Mouse (Mus musculus): ENCODE data around the gene Pih1h3b.

The Pih1h3b gene

DNA sequence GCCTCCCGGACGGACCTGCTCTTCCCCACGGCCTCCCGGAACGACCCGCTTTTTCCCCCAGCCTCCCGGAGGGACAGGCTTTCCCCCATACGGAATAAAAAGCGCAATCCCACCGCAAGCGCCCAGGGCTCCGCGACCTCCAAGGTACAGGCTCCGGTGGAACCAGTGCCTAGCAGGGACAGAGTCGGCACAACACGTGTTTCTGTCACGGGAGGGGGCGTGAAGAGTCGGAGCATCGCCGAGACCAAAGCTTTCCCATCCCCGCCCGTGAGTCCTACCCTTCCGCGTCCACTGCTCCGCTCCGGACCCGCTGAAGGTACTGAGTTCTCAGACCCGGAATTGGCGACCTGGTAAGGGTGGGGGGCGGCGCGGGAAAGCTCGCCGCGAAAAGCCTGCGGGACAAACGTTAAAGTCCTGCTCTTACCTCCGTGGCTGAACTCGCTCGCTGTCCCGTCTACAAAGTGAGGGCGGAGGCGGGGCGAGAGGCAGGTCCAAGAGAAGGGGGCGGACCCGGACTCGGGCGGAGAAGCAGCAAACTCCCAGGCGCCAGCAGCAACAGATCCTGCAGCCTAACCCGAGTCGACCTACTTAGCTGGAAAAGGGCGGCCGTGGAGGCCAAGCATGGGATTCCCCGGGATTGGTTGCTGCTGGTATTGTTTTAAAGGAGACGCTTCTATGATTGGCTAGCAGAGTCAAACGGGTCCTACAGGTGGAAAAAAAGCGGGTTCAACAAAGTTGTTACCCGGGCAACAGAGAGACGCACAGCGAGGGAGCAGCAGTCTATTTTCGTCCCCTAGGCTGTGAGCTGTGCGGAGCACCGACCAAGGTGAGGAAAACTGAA, at the start of gene Pih1h3b, which contains the start of gene Nup62cl:
Gene Pih1h3b (plus strand): TSS at position 745 of the 841 bp plus-strand sequence.
Gene Nup62cl (minus strand): TSS at position 578 of the 841 bp plus-strand sequence.
- DNase-seq (ENCODE audit: low spot score) = peak; percentile 12

DNA sequence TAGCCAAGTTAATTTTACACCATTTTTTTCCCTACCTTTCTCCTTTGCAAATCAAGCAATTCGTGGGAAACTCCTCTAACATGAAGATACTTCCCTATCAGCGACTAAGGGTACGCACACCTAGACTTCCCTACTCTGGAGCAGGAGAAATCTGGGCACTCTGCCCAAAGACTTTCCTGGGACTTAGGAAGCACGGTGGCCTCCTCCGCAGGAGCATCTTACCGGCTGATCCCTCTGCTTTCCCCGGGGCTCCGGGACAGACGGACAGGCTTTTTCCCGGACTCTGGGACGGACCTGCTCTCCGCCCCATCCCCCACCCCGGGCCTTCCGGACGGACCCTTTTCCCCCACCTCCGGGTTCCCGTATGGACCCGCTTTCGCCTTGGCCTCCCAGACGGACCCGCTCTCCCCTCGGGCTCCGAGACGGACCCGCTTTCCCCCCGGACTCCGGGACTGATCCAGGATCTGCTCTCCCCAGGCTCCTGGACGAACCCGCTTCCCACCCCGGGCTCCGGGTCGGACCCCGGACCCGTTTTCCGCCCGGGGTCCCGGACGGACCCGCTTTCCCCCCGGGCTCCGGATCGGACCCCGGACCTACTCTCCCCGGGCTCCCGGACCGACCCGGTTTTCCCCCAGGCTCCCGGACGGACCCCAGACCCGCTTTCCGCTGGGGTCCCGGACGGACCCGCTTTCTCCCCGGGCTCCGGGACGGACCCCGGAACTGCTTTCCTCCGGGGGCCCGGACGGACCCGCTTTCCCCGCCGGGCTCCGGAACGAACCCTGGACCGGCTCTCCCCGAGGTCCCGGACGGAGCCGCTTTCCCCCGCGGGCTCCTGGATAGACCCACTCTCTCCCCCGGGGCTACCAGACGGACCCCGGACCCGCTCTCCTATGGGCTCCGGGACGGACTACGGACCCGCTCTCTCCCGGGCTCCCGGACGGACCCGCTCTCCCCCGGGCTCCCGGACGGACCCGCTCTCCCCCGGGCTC, 1.5 kb upstream of the Pih1h3b start:
- no peak for DNase-seq (ENCODE audit: low spot score)

DNA sequence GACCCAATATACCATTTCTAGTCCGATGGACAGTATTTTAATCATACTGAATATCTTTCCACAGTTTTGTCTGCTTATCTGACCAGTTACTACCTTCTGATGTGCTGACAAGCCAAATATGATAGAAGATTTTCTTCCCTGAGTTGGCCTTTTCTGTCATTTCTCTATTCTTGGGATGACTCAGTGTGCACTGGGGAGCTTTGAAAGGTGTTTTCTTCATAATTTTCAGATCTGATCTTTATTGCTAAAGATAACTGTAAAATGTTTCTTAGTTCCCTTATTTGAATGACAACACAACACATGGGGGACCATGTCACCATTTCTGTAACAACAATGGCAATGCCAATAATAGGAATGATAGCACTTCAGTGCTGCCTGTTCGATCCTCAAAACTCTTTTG, 19.9 kb downstream of the Pih1h3b start:
- no peak for DNase-seq (ENCODE audit: low spot score)

DNA sequence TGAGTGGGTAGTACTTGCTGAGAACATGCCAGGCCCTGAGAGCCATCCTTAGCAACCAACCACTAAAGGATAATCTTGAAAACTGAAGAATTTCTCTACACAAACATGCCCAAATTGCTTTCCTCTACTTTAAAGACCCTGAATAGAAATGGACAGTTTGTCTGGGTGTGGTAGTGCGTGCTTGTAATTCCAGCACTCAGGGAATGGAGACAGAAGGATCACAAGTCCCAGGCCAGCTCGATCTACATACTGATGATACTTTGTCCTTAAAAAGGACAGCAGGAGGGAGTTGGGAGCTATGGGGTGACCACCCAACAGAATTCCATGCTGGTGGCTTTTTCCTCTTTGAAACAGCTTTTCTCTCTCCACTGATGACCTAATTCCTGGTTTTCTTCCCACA, 31.4 kb downstream of the Pih1h3b start:
- DNase-seq (ENCODE audit: low spot score) = no peak
